Mouse (Mus musculus) gastrocnemius, postnatal 25 days (tissue): ENCODE results near the gene Pikfyve. TPM values are rescaled to one million over a fixed set of nuclear protein-coding genes. Genes with fewer than 3 reads are reported as not detected.

Experiments
- DNase-seq: peaks from one replicate; pipeline ENCODE4 v3.0.0; 2022
- long read RNA-seq, 2 experiments: library from polyadenylated mRNA; stranded (forward); transcript quantifications; one replicate each; pipeline ENCODE4 v2.0.0; 2021
- total RNA-seq, 2 experiments: library from RNA; stranded (reverse); gene quantifications; 1 replicate in 1 of 2; 2 replicates in 1 of 2; pipeline ENCODE4 v1.2.3; 2021

The Pikfyve gene
- 1 to 10 TPM; 7.5 to 7.7 TPM for total RNA-seq
- long read RNA-seq, experiment 1 = 0 reads
- long read RNA-seq, experiment 2, partial matches to known transcripts = 0 of 1 reads
- long read RNA-seq, experiment 2, other reads (novel, unspliced or antisense) = 1 of 1 reads

DNA sequence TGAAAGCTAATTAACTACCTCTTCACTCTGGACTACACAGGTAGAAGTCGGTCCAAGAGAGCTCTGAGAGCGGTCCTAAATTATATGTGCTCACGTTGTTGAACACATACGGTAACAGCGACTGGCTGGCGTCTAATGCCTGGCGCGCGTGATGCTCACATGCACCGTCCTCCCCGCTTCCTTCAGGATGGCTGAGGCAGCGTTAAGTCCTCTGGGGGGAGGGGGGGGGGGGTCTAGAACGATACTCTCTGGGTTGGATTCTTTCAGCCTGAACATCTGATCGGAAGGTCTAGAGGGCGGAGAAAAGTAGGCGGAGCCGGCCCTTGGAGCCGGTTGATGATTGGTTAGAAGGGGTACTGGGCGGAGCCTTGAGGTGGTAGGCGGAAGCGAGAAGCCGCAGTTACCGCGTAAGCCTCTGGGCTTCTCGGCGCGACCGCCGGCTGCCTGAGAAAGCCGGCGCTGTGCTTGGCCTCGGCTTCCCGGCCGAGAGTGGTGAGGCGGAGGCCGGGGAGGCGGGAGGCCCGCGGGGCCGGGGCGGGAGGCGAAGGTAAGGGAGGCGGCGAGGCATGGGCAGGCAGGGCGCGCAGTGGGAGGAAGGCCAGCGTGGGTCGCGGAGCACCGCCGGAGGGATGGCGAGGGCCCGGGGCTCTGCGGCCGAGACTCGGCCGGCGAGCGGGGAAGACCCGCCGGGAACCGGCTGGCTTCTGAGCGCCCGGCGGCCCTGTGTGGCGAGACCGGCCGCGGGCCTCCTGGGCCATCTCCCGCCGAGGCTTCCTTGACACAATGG lies at the start of gene Pikfyve, which contains the start of gene Idh1:
Gene Pikfyve (plus strand): TSS at position 397 of the 787 bp plus-strand sequence.
Gene Idh1 (minus strand): TSS at position 214 of the 787 bp plus-strand sequence.
- peak; percentile 95 for DNase-seq

DNA sequence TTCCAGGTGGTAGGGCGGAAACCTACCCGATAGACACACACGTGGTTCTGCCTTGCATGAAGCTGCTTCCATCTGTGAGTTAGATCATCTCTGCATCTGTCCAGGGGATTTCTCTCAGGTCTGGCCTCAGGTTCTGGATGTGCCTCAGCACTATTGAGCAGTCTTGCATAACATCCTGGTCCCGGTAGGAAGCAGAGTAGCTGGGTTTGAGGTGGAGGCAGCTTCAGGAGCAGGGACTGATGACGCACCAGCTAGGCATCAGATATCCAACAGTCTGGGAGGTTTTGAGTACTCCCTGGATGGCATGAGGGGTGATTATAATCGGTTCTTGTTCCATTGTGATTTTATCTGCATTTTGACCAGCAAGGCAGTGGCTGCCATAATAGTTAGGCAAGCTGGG lies 48.9 kb upstream of the Pikfyve start:
- DNase-seq = no peak

DNA sequence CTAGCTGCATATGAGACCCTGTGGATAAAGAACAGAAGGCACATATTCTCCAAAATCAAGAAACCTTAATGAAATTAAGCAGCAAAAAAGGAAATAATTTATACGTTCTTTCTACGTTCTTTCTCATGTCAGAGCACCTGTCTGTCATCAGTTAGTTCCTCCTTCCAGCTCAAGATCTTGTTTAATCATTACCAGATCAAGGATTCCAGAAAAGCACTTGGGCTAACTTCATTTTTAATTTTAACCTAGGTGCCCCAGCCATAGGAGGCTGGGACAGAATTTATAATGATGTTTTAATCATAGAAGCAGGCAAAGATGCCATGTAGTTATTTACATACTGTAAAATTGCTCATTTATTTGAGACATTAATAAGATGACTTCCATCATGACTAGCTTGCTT lies 41.7 kb upstream of the Pikfyve start:
- DNase-seq = no peak

DNA sequence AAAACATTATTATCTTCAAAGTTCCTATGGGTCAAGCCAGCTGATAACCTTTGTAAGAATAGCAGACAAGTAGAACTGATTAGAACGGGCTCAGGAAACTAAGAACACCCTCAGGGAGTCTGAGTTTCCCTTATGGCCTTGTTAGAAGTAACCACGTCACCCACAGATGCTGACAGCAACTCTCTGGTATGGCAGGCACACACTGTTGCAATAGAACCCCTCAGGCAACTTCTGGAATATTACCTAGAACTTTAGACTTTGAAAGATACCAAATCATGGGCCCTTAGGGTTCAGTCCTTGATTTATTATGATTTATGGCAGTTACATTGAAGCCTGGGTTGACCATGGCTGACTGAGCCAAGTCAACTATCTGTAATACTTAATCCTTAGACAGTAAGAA lies 39.9 kb upstream of the Pikfyve start:
- no peak for DNase-seq

DNA sequence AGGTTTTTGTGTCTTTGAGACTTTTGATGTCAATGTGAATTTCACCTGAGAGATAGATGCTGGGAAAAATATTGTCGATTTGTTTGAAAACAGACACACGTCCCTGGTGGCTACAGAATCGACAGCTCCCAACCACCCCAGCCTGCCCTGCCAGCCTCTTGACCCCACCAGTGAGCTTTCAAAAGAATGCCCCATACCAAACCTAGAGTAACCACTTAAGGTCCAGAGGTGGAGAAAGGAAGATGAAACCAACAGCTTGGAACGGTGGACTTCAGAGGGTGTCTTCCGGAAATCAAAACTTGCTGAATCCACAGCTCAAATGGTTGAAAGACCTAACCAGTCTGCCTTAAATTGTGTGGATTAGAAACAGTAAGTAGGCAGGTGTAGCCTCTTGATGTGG lies 39.2 kb upstream of the Pikfyve start:
- no peak for DNase-seq

DNA sequence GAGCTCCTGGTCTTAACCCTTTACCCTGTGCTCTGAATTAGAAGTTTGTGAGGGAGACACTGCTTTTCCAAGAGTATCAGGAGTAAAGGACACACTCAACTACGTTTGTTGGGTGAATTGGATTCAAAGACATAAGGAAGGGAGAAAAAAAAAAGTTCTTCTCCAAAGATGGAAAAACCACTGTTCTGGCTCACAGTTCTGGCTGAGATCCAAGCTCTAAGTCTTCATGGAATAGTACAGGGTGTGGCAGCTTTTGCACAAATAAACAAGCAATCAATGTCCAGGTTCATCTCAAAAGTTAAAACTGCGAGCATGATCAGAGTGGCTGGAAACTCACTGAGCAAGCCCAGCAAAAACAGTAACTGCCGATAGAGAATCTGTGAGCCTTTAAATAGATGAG lies 38.5 kb upstream of the Pikfyve start:
- DNase-seq = no peak

DNA sequence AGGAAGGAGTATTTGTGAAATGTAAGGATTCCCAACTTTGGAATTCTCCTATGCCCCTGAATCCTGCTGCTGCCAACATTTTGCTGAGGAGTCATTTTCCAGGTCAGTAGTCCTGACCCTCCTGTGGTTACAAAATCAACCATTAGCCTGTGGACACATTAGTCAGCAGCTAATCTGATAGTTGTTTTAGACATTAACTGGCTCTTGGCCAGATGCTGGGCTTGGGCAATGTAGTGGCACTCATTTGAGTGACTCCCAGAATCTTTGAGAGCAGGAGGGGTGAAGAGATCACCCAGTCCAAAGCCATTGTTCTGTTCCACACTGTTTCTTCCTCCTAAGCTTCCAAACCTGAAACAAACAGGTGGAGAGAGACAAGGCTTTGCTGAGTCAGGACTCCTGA lies 31.7 kb upstream of the Pikfyve start:
- no peak for DNase-seq

DNA sequence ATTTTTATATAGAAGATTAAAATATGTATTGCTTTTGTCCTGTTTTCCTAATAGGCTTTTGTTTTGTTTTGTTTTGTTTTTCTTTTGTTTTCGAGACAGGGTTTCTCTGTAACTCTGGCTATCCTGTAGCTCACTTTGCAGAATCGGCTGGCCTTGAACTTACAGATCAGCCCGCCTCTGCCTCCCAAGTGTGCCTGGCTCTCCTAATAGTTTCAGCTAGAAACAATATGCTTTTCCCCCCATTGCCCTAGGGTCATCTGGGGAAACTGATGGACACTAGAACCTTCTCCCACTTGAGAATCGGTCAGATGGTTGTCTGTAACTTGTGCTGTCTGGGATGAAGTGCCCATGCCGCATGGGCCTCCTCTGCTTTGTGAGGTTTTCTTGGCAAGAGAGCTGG lies 30.4 kb upstream of the Pikfyve start:
- no peak for DNase-seq

DNA sequence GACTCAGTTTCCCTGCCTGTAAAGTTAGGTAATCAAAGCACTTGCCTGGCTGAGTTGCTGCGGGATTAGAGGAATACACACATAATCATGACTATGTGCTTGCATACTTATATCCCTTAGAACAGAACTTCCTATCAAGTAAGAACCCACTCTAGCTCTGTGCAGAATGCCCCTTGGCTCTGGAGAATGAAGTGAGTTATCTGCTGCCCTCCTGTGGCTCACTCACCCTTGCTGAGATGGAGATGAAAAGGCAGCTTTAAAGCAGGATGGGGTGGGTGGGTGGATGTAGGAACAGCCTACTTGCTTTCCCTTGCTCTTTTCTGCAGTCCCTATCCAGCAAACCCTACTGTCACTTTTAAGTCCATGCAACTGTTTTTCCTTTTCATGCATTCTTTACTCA lies 24.3 kb upstream of the Pikfyve start:
- DNase-seq = no peak

DNA sequence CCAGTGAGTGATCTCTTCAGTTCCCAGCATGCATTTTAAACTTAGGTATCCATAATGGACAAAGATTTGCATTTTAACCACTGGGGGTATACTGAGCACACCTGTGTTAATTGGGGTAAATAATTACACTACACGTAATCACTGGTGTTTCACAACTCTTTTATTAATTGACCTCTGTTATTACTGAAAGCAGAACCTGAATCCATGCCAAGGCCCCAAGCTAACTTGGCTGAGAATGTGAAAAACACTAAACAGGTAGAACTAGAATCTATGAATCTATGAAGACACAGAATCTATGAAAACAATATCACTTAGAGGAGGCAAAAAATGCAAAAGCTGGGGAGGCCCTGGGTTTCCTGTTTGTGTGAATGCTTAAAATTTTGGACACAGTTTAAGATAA lies 19.0 kb upstream of the Pikfyve start:
- DNase-seq = no peak

DNA sequence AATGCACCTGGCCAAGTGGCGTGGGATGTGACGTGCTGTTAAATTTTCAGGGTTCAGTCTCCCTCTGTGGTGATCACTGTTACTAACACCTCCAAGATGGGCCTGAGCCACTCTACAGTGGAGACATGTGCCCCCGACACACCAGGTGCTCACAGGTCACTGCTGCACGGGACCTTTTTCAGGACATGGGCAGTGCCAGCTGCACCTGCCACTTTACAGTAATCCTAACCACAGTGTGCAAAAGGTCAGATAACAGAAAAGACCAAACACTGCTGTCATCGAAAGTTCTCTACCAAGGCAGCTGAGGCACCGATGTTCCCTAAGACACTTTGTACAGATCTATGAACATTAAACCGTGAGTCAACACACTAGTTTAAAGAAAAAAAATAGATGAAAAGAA lies 16.9 kb upstream of the Pikfyve start:
- DNase-seq = no peak

DNA sequence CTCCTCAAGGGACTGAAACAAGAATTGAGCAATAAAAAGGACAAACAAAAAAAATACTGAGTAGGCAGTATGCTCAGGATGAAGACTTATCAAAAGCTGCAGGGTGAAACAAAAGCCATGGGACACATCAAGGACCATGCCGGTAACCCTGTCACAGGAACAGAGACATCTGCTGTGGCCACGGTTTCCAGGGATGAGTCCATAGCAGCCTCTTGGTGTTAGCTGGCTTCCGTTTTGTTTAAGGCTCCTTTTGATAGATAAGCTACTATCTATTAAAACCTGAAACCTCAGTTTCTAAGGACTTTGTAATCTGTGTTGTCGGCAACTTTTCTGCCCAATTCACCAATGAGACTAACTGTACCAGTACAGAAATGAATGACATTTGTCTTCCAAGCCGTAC lies 16.5 kb upstream of the Pikfyve start:
- DNase-seq = no peak

DNA sequence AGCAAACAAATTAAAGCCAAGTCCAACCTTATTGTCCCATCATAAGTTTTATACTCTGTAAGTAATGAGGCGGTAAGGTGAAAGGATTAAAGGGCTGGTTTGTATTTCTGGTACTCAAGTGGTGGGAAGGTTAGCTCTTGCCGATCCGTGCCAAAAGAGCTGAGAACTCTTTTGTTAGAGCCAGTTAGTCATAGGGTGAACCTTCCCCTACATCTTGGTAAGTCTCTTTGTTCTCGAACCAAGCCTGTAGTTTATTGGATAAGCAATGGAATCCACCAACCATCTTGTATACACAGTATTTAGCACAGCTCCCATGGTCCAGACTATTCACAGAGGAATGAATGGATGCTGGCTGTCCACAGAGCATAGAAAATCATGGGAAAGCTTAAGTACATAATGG lies 14.9 kb upstream of the Pikfyve start:
- no peak for DNase-seq

DNA sequence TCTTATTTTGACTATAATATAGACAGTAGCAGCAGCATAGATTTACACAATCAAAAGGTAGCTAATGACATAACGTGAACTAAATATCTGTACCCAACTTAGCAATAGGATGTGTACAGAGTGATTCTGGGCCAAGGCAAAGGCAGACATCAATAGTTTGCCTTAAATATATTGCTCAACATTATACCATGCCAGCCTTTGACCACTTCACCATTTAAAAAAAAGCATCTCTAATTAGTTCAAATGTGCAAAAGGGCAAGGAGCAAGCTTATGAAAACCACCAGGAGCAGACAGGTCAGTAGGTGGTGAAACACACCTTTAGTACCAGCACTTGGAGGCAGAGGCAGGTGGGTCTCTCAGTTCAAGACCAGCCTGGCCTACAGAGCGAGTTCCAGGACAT lies 12.8 kb upstream of the Pikfyve start:
- DNase-seq = no peak

DNA sequence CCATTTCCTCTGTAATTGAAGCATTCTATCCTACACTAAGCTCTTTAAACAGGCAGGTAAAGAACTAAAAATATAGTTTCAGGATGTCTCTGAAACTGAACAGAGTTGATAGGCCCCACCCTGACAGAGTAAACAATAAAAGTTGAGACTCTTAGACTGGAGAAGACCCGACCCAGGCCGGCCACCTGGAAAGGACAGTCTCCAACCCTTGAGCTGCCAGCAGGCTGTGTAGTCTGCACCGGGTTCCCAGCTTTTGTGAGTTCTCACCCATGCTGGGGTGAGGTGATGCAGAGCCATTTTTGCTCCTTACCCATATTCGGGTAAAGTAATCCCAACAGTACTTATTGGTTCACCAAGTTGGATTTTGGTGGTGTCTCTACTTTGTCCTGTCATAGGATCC lies 10.3 kb upstream of the Pikfyve start:
- no peak for DNase-seq

DNA sequence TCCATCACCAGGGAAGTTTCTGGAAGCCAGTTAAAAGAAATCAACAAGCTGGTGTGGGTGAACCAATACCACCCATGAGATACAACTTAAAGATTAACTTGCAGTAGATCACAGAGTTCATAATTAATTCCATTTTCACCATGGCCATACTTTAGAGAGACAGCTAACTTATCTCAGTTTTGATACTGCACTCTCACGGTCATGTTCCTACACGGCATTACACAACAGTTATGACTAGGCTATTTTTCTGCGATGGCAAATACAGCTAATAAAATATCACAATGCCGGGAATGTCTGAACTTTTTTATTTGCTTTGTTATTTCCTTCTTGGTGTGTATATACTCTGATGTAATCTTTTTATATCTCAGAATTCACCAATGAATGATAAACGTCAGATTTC lies 9.6 kb upstream of the Pikfyve start:
- no peak for DNase-seq

DNA sequence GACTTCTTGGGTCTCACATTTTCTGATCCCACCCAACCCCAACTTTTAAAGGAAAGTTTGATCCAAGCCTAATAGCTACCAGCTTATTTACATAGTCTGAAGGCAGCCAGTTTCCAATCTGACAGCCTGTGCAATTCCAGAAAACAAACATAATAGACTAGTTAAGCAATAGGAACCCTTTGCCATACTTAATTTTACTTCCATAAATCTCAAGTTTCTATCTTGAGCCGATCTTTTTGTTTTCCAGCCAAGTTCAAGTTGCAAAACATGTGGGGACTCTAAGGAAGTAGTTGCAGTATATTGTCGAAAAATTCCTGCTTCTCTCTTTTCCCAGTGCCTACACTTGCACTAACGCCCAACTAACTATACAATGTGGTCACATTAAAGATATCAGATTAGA lies 9.0 kb upstream of the Pikfyve start:
- DNase-seq = no peak

DNA sequence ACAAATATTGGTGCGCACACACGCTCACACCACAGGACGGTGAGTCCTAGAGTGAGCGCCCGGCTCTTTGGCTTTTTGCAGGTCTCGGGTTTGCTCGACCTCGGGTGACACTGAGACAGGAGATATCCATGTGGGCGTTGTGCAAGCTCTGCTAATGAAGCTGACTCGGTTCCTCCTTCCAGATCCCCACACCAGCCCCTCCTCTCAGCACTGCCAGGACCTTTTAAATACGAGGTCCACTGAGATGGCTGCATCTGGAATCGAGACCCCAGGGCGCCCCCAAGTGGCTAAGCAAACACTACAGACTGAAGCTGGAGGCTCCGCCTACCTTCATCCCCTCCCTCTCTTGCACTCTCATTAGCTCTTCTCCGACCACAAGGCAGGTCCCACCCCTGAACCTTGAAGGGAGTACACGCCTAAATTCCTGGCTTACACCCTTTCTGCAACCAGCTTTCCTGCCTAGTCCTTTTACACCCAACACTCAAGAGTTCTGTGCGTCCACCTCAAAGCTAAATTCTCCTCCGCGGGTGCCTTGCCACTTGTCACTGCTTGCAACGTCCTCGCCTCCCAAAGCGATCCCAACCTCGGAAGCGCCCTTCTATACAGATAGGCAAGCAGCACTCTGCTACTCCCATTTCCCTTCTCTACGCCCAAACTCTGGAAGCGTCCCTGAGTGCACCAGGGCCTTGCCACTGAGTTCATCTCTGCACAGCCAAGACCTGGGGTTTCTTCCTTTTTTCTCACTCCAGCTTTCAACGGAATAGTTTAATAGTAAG lies 8.2 kb upstream of the Pikfyve start:
- DNase-seq = peak; percentile 95

DNA sequence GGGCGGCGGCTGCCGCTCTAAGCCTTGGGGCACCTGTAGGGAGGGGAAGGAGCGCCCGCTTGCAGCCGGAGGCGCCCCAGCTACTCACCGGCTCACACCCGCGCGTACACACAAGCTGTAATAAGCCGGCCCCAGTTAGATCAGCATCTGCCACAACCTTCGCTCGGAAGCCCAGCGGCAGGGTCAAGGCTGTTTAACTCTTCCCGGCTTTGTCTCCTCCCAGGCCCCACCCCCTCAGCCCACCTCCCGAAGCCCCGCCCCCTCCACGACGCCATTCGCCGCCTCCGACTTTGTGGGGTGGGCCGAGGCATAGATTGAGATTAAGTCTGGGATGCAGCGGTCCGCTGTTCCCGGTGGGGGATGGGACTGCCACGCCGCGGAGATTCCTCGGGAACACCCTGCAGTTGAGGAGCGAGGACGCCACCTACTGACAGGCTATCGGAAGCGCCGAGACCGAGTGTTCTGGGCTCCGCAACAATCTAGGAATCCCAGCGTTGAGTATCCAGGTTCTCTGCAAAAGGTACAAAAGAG lies 7.5 kb upstream of the Pikfyve start:
- DNase-seq = peak; percentile 97

DNA sequence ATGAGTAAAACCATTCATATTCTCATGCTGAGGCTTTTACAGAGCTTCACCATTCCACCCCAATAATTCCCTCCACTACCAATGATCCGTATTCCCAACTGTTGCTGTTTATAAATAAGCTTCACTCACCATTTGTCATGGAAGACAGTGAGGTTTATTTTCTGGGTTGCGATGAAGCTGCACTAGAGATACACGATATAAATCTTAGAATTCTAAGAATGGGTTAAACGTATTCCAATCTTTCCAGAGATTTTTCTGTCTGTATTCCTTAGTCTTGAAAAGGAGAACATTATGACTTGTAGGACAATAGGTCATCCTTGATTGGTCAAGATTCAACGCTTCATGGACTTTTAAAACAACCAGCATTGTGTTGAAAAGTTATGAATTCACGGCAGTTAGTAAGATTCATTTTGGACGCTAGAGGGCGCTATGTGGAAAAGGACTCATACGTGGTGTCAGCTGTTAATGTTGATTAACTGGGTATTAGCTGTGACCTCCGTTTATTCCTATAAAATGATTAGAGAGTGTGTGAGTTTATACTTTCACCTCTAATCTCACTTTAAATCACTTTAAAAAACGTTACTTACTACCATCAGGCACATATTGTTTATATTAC lies 6.7 kb upstream of the Pikfyve start:
- DNase-seq = no peak

DNA sequence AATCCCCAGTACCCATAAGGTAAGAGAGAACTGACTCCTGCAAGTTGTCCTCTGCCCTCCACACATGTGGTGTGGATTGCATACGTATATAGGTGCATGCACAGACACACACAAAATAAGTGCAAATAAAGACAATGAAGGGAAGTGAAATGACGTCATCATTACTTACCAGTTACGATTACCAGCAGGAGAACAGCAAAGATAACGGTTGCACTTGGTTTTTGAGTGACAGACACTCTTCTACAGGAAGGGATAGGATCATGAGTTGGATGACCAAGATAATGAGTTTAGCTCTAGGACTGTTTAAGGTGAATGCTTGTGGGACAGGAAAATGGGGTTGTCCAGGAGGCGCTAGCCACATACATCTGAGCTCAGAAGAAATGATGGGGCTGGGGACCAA lies 5.0 kb upstream of the Pikfyve start:
- DNase-seq = no peak

DNA sequence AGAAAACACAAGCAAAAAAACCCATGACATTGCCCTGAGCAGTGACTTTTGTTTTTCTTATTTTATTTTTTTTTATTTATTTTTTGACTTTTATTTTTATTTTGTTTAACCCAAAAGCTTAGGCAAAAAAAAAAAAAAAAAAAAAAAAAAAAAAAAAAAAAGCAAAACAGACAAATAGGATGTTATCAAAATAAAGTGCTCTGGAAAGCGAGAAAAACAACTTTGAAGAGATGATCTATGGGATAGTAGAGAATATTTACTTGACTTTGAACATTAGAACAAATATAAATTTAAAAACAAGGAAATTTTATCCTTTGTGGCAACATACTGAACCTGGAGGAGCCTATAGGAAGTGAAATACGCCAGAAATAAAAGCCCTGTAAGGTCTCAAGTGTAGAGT lies 2.5 kb upstream of the Pikfyve start:
- no peak for DNase-seq

DNA sequence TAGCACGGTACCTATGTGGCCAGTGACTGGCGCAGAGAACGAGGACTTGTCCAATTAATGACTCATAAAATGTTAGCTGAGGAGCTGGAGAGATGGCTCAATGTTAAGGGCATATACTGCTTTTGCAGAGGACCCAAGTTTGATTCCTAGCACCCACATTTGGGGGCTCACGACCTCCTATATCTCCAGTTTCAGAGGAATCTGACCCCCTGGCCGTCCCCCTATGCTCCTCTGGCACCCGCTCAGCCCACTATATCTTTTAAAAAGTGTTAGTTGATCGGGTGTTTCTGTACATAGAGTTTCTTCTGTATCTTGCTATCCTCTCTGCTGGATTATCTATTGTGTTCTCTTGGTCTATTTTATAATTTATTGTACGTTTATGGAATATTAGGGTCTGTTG lies 1.5 kb upstream of the Pikfyve start:
- no peak for DNase-seq
